Mouse (Mus musculus): Measurements from ENCODE around the gene Rbm15b.

Gene Rbm15b

DNA sequence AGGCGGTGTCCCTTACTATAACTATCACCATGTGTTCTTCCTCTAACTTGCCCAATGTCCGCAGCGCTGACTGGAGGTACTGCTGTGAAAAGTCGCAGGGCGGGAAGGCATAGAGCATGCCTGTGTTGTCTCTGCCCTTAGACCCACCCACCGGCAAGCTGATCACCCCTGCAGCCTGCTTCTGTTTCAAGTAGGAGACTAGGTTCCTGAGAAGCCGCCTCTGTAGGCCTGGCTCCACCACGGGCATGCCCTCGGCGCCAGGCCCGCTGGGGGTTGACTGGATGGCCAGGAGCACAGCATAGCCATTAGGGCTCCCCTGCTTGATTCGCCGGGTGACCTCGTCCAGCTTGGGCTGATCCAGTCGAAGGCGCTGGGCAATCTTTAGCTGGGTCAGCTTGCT lies 2.9 kb downstream of the Rbm15b start:
- DNase-seq: no peak

DNA sequence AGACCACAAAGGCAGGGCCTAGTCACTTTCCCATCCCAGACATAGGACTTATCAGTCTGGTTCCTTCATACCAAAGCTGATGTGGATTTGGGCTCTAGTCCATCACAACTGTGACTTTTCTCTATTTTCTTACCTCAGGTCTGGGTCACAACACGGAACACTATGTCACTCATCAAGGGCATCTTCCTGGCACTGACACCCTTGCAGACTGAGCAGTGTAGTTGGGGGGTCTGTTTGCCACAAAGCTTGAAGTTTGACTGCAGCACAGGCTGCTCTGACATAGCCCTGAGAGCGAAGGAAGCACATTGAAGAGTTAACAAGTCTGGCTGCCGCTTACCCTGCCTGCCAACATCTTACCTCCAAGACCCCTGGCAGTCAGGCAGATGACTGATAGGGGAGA lies 4.1 kb downstream of the Rbm15b start:
- no peak for DNase-seq

DNA sequence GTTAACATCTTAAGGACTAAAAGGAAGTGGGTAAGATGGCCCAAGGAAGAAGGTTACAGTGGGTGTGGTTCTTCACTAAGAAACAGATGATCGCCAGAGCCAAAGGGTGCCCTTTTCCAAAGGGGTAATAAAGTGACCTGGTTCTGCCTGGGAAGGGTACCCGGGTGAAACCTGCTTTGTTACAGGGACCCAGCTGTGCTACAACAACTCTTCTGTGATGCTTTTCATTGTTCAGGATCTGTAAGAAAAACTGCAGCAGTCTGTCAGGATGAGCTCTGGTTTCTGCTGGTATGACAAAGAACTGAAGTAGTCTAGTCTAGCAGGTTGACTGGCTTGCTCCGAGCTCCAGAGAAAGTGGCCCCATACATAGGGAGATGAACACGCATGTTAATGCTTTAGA lies 5.1 kb downstream of the Rbm15b start:
- DNase-seq: no peak

DNA sequence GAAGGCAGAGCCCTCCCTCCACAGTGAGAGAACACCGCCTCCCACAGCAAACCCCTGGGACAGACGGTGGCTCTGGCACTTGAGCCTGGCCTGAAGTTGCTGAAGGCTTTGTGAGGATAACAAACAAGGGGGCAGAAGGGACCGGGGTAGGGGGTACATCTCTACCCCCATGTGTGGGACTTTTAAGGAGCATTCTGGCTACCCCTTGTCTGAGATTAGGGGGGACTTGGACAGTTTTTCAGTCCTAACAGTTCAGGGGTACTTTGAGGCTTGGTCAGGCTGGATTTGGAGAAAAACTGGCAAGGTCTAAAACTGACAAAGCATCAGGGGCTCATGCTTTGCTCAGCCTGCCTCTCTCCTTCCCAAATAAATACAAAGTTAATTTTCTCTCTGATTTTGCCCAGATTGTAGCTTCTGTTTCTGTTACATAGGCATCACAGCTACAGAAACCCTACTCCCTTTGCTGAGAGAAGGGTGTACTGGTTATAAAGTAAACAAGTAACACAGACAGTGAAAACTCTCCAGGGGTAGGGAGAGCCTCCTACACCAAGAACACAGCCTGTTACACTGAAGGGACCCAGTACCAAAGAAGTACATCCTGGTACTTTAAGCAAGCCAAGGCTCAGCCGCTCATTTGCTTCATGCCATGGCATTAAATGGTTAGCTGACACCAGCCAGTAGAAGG lies 6.0 kb downstream of the Rbm15b start:
- no peak for DNase-seq

DNA sequence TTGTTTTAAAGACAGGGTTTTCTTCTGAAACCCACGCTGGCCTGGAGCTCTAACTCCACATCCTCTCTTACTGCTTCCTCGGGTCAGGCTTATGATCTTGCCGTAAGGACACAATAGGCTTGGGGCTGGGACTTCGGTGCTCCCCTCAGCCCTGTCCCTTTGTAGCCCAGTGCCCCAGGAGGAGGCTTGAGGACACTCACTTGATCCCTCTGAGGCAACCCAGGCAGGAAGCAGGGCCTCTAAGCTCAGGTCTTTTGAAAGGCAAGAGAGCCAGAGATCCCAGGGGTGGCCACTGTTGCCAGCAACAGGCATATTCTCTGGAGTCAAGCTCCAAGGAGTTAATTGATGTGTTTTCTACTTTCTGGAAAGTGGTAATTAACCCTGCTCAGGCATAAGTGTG lies 7.8 kb downstream of the Rbm15b start:
- DNase-seq: no peak

DNA sequence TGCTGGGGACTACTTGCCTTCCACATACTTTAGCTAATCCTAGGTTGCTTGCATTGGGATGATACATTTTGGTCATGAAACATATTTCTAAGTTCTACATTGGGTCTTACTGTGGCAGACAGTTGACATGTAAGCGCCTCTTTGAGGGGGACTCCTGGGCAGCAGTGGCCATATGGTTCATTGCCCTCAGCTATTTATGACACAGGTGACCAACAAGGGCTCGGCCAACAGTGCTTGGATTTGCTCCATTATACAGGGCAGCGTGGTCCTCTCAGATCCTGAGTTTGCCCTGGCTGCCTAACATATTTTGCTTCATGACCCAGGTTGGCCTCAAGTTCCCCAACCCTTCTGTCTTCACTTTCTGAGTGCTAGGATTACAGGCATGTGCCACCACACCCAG lies 10.6 kb downstream of the Rbm15b start:
- no peak for DNase-seq

DNA sequence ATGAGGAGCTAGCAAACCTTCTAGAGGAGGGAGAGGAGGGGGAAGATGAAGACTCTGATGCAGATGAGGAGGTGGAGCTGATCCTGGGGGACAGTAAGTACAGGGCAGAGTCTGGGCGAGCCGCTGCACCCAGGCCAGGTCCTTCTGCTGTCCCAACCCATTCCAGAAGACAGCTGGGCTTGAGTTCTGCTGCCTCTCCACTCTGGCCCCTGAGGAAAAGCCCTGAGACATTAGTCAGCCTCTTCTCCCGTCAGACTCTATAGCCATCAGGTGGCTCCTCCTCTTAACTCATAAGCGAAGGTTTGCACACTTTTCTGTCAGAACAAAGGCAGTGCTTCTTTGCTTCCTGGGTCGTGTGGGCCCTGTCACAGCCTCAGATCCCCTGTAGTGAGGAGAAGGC lies 13.0 kb downstream of the Rbm15b start:
- DNase-seq: no peak

DNA sequence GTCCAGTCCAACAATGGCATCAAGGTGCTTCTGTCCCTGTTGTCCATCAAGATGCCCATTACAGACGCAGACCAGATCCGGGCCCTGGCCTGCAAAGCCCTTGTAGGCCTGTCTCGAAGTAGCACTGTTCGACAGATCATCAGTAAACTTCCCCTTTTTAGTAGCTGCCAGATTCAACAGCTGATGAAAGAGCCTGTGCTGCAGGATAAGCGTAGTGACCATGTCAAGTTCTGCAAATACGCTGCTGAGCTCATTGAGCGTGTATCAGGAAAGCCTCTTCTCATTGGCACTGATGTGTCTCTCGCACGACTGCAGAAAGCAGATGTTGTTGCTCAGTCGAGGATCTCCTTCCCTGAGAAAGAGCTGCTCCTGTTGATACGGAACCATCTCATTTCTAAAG lies 29.2 kb downstream of the Rbm15b start:
- no peak for DNase-seq

DNA sequence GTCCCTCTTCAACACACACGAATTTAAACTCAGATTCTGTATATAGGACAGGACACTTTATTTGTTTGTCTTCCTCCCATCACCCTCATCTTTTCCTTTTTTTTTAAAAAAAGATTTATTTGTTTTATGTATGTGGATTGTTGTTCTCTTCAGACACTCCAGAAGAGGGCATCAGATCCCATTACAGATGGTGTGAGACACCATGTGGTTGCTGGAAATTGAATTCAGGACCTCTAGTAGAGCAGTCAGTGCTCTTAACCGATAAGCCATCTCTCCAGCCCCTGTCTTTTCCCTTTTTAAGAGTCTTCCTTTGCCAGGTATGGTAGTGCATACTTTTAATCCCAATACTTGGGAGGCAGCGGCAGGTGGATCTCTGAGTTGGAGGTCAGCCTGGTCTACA lies 30.6 kb downstream of the Rbm15b start:
- no peak for DNase-seq

DNA sequence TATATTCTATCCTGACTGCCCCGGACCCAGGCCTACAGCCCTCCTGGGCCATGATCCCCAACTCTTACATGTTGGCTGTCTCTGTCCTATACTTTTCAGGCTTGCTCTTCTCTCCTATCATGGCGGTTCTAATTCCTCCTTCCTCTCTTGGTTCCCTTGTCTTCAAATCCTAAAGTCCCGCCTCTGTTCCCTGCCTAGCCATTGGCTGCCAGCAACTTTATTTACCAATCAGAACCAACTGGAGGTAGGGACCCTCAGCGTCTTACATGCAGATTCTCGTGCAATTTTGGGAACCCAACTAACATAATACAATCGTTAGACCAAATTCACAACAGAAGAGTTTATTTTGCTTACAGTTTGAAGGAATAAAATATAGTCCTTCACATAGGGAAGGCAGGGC lies 44.4 kb downstream of the Rbm15b start:
- no peak for DNase-seq

DNA sequence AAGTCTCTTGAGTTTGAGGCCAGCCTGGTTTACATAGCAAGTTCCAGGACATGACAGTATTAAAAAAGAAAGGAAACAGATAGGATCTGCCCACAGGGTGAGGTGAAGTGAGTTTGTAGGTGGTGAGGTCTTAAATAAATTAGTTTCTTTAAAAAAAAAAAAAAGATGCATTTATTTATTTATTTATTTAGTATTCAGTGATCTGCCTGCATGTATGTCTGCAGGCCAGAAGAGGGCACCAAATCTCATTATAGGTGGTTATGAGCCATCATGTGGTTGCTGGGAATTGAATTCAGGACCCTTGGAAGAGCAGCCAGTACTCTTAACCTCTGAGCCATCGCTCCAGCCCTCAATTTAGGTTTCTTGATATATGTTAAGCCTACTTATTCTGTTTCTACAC lies 46.7 kb downstream of the Rbm15b start:
- no peak for DNase-seq
